17 mouse cellular contexts compared by ENCODE assay signal in genomic region chr3:89987211-89987610, GRCm38 (mm10). TPM values are rescaled to one million over a fixed set of nuclear protein-coding genes. Genes with fewer than 3 reads are reported as not detected.
A peak's percentile ranks its signal among the peaks of the same experiment; 100 is the strongest.
DNase-seq lines count a peak whose midpoint lies in the region; ATAC-seq and TF ChIP-seq lines count a peak whose summit lies in the region.
"Had no signal": no experiment of that assay in that cellular context is flagged by ENCODE, and none has a peak within 500 bp of the region (broad histone marks: within the 10 kb centered on the region; RNA-seq: fewer than 3 reads in every experiment).

No protein-coding gene starts in this region.

- intact Hi-C loops in left cerebral cortex, adult 2 months (cut with DNase I), result no loop called here

- no peak overlapping the region for H3K27ac ChIP-seq in left cerebral cortex, adult 2 months
- H3K27ac ChIP-seq in MEL (ENCODE audit: control insufficient read depth, low read depth, low read length), result no peak overlapping the region
- H3K27ac ChIP-seq: embryonic facial prominence, embryonic 10.5 days; hindbrain, embryonic 12.5 days had no signal

- H3K4me1 ChIP-seq in MEL (ENCODE audit: control insufficient read depth in 1 of 2, insufficient read depth in 2 of 2, low read length in 2 of 2), result peaks cover 0 to 2% of the 10 kb centered on the region in 2 experiments; a peak in 2 of 4 replicates
- H3K4me1 ChIP-seq: embryonic facial prominence, embryonic 10.5 days; hindbrain, embryonic 12.5 days had no signal

- no peak for DNase-seq in left cerebral cortex, adult 2 months (ENCODE audit: extremely low spot score in 1 of 2, low spot score in 2 of 2)
- no peak for DNase-seq in left cerebral cortex, adult 11 months (ENCODE audit: low spot score)
- DNase-seq in MEL (ENCODE audit: low read depth, low spot score), result peak; percentile 53
- DNase-seq in ZHBTc4 (ENCODE audit: low read depth, low spot score), result peak; percentile 36
- DNase-seq in thymus, postnatal 14 days, result no peak
- DNase-seq in T-cell, adult 2 months (ENCODE audit: low spot score), result no peak
- DNase-seq: adrenal gland, adult 8-10 months; cerebellum, adult 8-10 months; gastrocnemius, postnatal 10 days; heart, postnatal 10 days; lung, adult 18-20 months; right cerebral cortex, postnatal 4 days; thymus, postnatal 25 days had no signal

- no peak for TF ChIP-seq POLR2A in MEL (IDR thresholded peaks at IDR 0.05; ENCODE audit: control insufficient read depth in 1 of 2, insufficient read depth in 1 of 2, low read depth in 1 of 2, low read length in 2 of 2, poor library complexity in 1 of 2)

- no peak for TF ChIP-seq EP300 in MEL (IDR thresholded peaks at IDR 0.05; ENCODE audit: low read depth in 1 of 2, low read length in 2 of 2)

- no peak overlapping the region for H3K4me3 ChIP-seq in left cerebral cortex, adult 2 months
- no peak overlapping the region for H3K4me3 ChIP-seq in MEL (ENCODE audit: control insufficient read depth in 1 of 2, insufficient read depth in 1 of 2, low read depth in 2 of 2, low read length in 2 of 2)
- H3K4me3 ChIP-seq: embryonic facial prominence, embryonic 10.5 days; hindbrain, embryonic 12.5 days had no signal

- no peaks in the 10 kb centered on the region for H3K27me3 ChIP-seq in MEL (ENCODE audit: control insufficient read depth in 1 of 2, insufficient read depth in 2 of 2, low read length in 2 of 2)
- H3K27me3 ChIP-seq: CH12.LX; hindbrain, embryonic 12.5 days had no signal

- H3K9me3 ChIP-seq in MEL (replicated peaks; ENCODE audit: insufficient read depth, low read length), result no peaks in the 10 kb centered on the region
- H3K9me3 ChIP-seq: embryonic facial prominence, embryonic 10.5 days; hindbrain, embryonic 12.5 days had no signal

- no peaks in the 10 kb centered on the region for H3K36me3 ChIP-seq in MEL (ENCODE audit: control insufficient read depth in 1 of 2, insufficient read depth in 2 of 2, low read length in 2 of 2)
- H3K36me3 ChIP-seq: hindbrain, embryonic 12.5 days had no signal

- peak; percentile 69 for ATAC-seq in megakaryocyte progenitor cell, adult 5-6 weeks (replicated peaks; ENCODE audit: poor library complexity)

- TF ChIP-seq RAD21 in MEL (IDR thresholded peaks at IDR 0.05; ENCODE audit: low read depth, low read length), result no peak

- no peaks in the 10 kb centered on the region for H3K79me2 ChIP-seq in MEL (ENCODE audit: control insufficient read depth, insufficient read depth, low read length, poor library complexity)

- H3K9ac ChIP-seq in MEL (ENCODE audit: control insufficient read depth, low read depth, low read length, poor library complexity, severe bottlenecking), result no peak overlapping the region
- H3K9ac ChIP-seq: hindbrain, embryonic 12.5 days had no signal

- TF ChIP-seq CTCF in left cerebral cortex, adult 2 months (IDR thresholded peaks at IDR 0.05), result peak; percentile 3
- TF ChIP-seq CTCF in MEL (IDR thresholded peaks at IDR 0.05 in 2 of 3, conservative IDR thresholded peaks at IDR 0.05 in 1 of 3; ENCODE audit: control insufficient read depth in 1 of 3, insufficient read depth in 1 of 3, low read depth in 2 of 3, low read length in 3 of 3, poor library complexity in 1 of 3, severe bottlenecking in 1 of 3), result peak in 2 of 3 experiments; percentile 39 to 49; a peak in 4 of 6 replicates

TF ChIP-seq in MEL, 35 proteins besides CTCF, POLR2A, EP300 and RAD21:
- TF ChIP-seq SMC3 (IDR thresholded peaks at IDR 0.05; ENCODE audit: low read depth, low read length) (peak; percentile 17; the same call in 1 of the 2 replicates), ELF1 (IDR thresholded peaks at IDR 0.05; ENCODE audit: low read depth, low read length) (no peak), ETS1 (IDR thresholded peaks at IDR 0.05; ENCODE audit: low read depth, low read length) (no peak), MAFK (IDR thresholded peaks at IDR 0.05; ENCODE audit: borderline replicate concordance, low read depth, low read length) (no peak), SIN3A (IDR thresholded peaks at IDR 0.05; ENCODE audit: low read length) (no peak)

RNA-seq across cellular contexts. Expression of gene Hax1, which starts 11.4 kb away (rescaled TPM):
- 100 to 1,000 TPM in 1 of 2 experiments, 10 to 100 TPM in 1; 97.6 to 106 TPM for total RNA-seq in left cerebral cortex, adult 2 months (2021)
- 232 and 318 TPM in 2 replicates for total RNA-seq in MEL (2012; rRNA removed)
- 100 to 1,000 TPM in 1 of 2 experiments, not detected in 1; 322 TPM for polyA plus RNA-seq in MEL (2012; ENCODE audit: insufficient read depth in 1 of 2, insufficient read length in 2 of 2, low read depth in 1 of 2, low replicate concordance in 2 of 2, missing spikeins in 1 of 2)
- total RNA-seq in megakaryocyte progenitor cell, adult 5-6 weeks (2015), result 145 and 177 TPM in 2 replicates
- total RNA-seq in megakaryocyte progenitor cell, adult 5-6 weeks (2017), result 81.7 and 92.1 TPM in 2 replicates

RNA-seq across cellular contexts. Expression of gene Atp8b2, which starts 23.9 kb away (rescaled TPM):
- 100 to 1,000 TPM; 112 to 129 TPM for total RNA-seq in left cerebral cortex, adult 2 months (2021)
- 26.2 and 27.1 TPM in 2 replicates for total RNA-seq in MEL (2012; rRNA removed)
- polyA plus RNA-seq in MEL (2012; ENCODE audit: insufficient read depth in 1 of 2, insufficient read length in 2 of 2, low read depth in 1 of 2, low replicate concordance in 2 of 2, missing spikeins in 1 of 2), result 10 to 100 TPM in 1 of 2 experiments, not detected in 1; 44.7 TPM
- total RNA-seq in megakaryocyte progenitor cell, adult 5-6 weeks (2015), result 7.3 and 8.6 TPM in 2 replicates
- 25.7 and 28.5 TPM in 2 replicates for total RNA-seq in megakaryocyte progenitor cell, adult 5-6 weeks (2017)

Comparison
In these comparisons a context has a peak if more than half of its experiments do, and no peak if none do; other contexts are left out.
1. DNase-seq: peak in MEL (single experiment) and ZHBTc4 (single experiment); none in left cerebral cortex, adult 2 months (0 of 2), left cerebral cortex, adult 11 months (single experiment), thymus, postnatal 14 days (single experiment) and T-cell, adult 2 months (single experiment).